Mouse (Mus musculus): Measurements from ENCODE around the gene Psmg3. TPM values are rescaled to one million over a fixed set of nuclear protein-coding genes. Genes with fewer than 3 reads are reported as not detected.

The Psmg3 gene
- polyA plus RNA-seq, 1 experiment from 2014 or later, result 61.0 TPM

- peak; percentile 97 for TF ChIP-seq CTCF (IDR thresholded peaks at IDR 0.05; ENCODE audit: low read depth)
- Histone ChIP-seq H3K27ac (no peak within 1 kb of the TSS; the same call in 1 of the 2 replicates), H3K4me1 (replicated peaks; ENCODE audit: insufficient read depth, low read length) (peaks cover 9% of the 10 kb centered on the region; the same call in 1 of the 2 replicates), H3K9me3 (replicated peaks; ENCODE audit: low read length) (no peaks in the 10 kb centered on the region), H3K9ac (ENCODE audit: low read depth, low read length) (peak within 1 kb of the TSS; percentile 74), H3K27me3 (ENCODE audit: insufficient read depth, low read length) (no peaks in the 10 kb centered on the region), H3K4me2 (ENCODE audit: low read length) (peak within 1 kb of the TSS; percentile 87), H3K36me3 (ENCODE audit: insufficient read depth, low read length) (peaks cover 23% of the 10 kb centered on the region), H3K4me3 (replicated peaks; ENCODE audit: low read depth, low read length) (peak within 1 kb of the TSS; percentile 78)
- 2% methylated on average over 55 of the region's 55 CpGs for WGBS
- peak; percentile 98 for DNase-seq (ENCODE audit: low spot score)
- ATAC-seq (replicated peaks; ENCODE audit: low FRiP score, low read depth), result peak; percentile 89
Measured at GRCm38 (mm10) chr5:139775216-139775926, 51.3 kb downstream of the Psmg3 start, which contains the start of gene Ints1. TSS of gene Ints1 (minus strand) at chr5:139775674.

Other genes with a start within 250 kb of the Psmg3 start
- gene Micall2, start 90.5 kb downstream of the Psmg3 start, polyA plus RNA-seq (2015; fragmentation: Nextera tagmentation; extraction: Ambion mirVana), result 4.2 and 4.6 TPM in 2 replicates
- 17.9 and 19.0 TPM in 2 replicates for gene Ints1, start 51.2 kb downstream of the Psmg3 start, polyA plus RNA-seq (2015; fragmentation: Nextera tagmentation; extraction: Ambion mirVana)
- 12.8 and 14.4 TPM in 2 replicates for gene Mafk, start 35.4 kb downstream of the Psmg3 start, polyA plus RNA-seq (2015; fragmentation: Nextera tagmentation; extraction: Ambion mirVana)
- 11.2 and 13.3 TPM in 2 replicates for gene Tmem184a, start 7.0 kb downstream of the Psmg3 start, polyA plus RNA-seq (2015; fragmentation: Nextera tagmentation; extraction: Ambion mirVana)
- gene Gm26938, start 478 bp downstream of the Psmg3 start, polyA plus RNA-seq (2015; fragmentation: Nextera tagmentation; extraction: Ambion mirVana), result not detected in 2 replicates
- 0.22 and 0.33 TPM in 2 replicates for gene Elfn1, start 81.1 kb upstream of the Psmg3 start, polyA plus RNA-seq (2015; fragmentation: Nextera tagmentation; extraction: Ambion mirVana)